Mouse (Mus musculus): ENCODE results near the gene Fpr1.

GRCm38 (mm10) chr17:17862360-17862759, 21.4 kb downstream of the Fpr1 start:
- no peak for TF ChIP-seq CTCF (IDR thresholded peaks at IDR 0.05; ENCODE audit: low read depth)
- TF ChIP-seq EP300 (IDR thresholded peaks at IDR 0.05; ENCODE audit: low read depth) = no peak

Measured in heart, postnatal 0 days (tissue).